Mouse (Mus musculus): Measurements from ENCODE around the gene Pdzrn3. TPM values are rescaled to one million over a fixed set of nuclear protein-coding genes. Genes with fewer than 3 reads are reported as not detected.

Gene Pdzrn3
- polyA plus RNA-seq, 1 experiment, result 13.8 TPM

- Histone ChIP-seq H3K27me3 (ENCODE audit: control insufficient read depth, insufficient read depth, insufficient read length) (no peaks in the 10 kb centered on the region), H3K79me2 (ENCODE audit: control insufficient read depth, insufficient read depth) (peaks cover 46% of the 10 kb centered on the region), H3K4me2 (ENCODE audit: low read depth) (peak overlapping the region; percentile 53), H3ac (ENCODE audit: control insufficient read depth, insufficient read length) (no peak overlapping the region), H3K36me3 (ENCODE audit: control insufficient read depth, insufficient read depth) (no peaks in the 10 kb centered on the region), H3K4me3 (no peak overlapping the region)
- TF ChIP-seq MAX (IDR thresholded peaks at IDR 0.05; ENCODE audit: low read depth) (no peak), USF1 (IDR thresholded peaks at IDR 0.05; ENCODE audit: low read depth) (no peak), TCF12 (IDR thresholded peaks at IDR 0.05; ENCODE audit: insufficient read depth, poor library complexity, severe bottlenecking) (no peak), POLR2AphosphoS2 (IDR thresholded peaks at IDR 0.05; ENCODE audit: insufficient read length, low read depth) (no peak), TCF3 (IDR thresholded peaks at IDR 0.05; ENCODE audit: insufficient read length, low read depth) (no peak), CEBPB (IDR thresholded peaks at IDR 0.05; ENCODE audit: insufficient read depth, poor library complexity, severe bottlenecking) (no peak), E2F4 (IDR thresholded peaks at IDR 0.05; ENCODE audit: insufficient read depth) (no peak), MYOD1 (IDR thresholded peaks at IDR 0.05; ENCODE audit: control insufficient read depth in 1 of 3, insufficient read length in 2 of 3, low read depth in 2 of 3) (no peak), POLR2A (IDR thresholded peaks at IDR 0.05; ENCODE audit: insufficient read length, low read depth) (no peak)
Observed at GRCm38 (mm10) chr6:101362268-101362667, 15.4 kb downstream of the Pdzrn3 start.

GRCm38 (mm10) chr6:101360211-101360737, 17.4 kb downstream of the Pdzrn3 start:
- Histone ChIP-seq H3K4me2 (ENCODE audit: low read depth) (peak overlapping the region; percentile 63), H3ac (ENCODE audit: control insufficient read depth, insufficient read length) (no peak overlapping the region), H3K36me3 (ENCODE audit: control insufficient read depth, insufficient read depth) (no peaks in the 10 kb centered on the region), H3K79me2 (ENCODE audit: control insufficient read depth, insufficient read depth) (peaks cover 51% of the 10 kb centered on the region), H3K27me3 (ENCODE audit: control insufficient read depth, insufficient read depth, insufficient read length) (no peaks in the 10 kb centered on the region), H3K4me3 (no peak overlapping the region)
- no peak for TF ChIP-seq POLR2AphosphoS2 (IDR thresholded peaks at IDR 0.05; ENCODE audit: insufficient read length, low read depth)
- no peak for TF ChIP-seq POLR2A (IDR thresholded peaks at IDR 0.05; ENCODE audit: insufficient read length, low read depth)
- no peak for TF ChIP-seq MYOG (IDR thresholded peaks at IDR 0.05; ENCODE audit: control insufficient read depth in 1 of 3, insufficient read depth in 1 of 3, insufficient read length in 2 of 3, low read depth in 2 of 3)
- TF ChIP-seq MYOD1 (IDR thresholded peaks at IDR 0.05; ENCODE audit: control insufficient read depth in 1 of 3, insufficient read length in 2 of 3, low read depth in 2 of 3), result no peak
- TF ChIP-seq USF1 (IDR thresholded peaks at IDR 0.05; ENCODE audit: low read depth), result no peak
- no peak for TF ChIP-seq E2F4 (IDR thresholded peaks at IDR 0.05; ENCODE audit: insufficient read depth)
- no peak for TF ChIP-seq REST (IDR thresholded peaks at IDR 0.05; ENCODE audit: insufficient read depth, insufficient read length)
- TF ChIP-seq TCF3 (IDR thresholded peaks at IDR 0.05; ENCODE audit: insufficient read length, low read depth), result no peak
- no peak for TF ChIP-seq CEBPB (IDR thresholded peaks at IDR 0.05; ENCODE audit: insufficient read depth, poor library complexity, severe bottlenecking)
- TF ChIP-seq SRF (IDR thresholded peaks at IDR 0.05; ENCODE audit: control insufficient read depth, insufficient read length, low read depth), result no peak

DNA sequence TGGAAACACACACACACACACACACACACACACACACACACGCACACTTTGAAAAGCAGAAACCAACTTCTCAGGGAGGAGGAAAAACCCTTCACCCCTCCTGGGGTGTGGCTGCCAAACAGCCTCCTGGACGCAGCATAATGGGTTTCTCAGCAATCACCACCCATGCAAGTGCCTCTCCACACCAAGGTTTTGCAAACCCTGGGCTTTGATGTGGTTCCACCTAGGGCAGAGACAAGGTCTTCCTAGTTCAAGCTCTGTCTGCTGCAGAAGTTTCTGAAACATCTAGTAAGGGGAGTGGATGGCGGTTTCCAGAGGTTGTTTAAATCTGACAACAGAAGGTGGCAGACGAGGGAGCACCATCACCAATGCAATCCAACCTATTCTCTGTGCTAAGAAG, 18.1 kb downstream of the Pdzrn3 start:
- H3ac ChIP-seq (ENCODE audit: control insufficient read depth, insufficient read length), result no peak overlapping the region
- no peaks in the 10 kb centered on the region for H3K36me3 ChIP-seq (ENCODE audit: control insufficient read depth, insufficient read depth)
- H3K4me3 ChIP-seq, result no peak overlapping the region
- H3K4me2 ChIP-seq (ENCODE audit: low read depth), result peak overlapping the region; percentile 63
- H3K27me3 ChIP-seq (ENCODE audit: control insufficient read depth, insufficient read depth, insufficient read length), result no peaks in the 10 kb centered on the region
- TF ChIP-seq POLR2A (IDR thresholded peaks at IDR 0.05; ENCODE audit: insufficient read length, low read depth) (no peak), MAX (IDR thresholded peaks at IDR 0.05; ENCODE audit: low read depth) (no peak), MYOD1 (IDR thresholded peaks at IDR 0.05; ENCODE audit: control insufficient read depth in 1 of 3, insufficient read length in 2 of 3, low read depth in 2 of 3) (no peak)
- peaks cover 51% of the 10 kb centered on the region for H3K79me2 ChIP-seq (ENCODE audit: control insufficient read depth, insufficient read depth)

DNA sequence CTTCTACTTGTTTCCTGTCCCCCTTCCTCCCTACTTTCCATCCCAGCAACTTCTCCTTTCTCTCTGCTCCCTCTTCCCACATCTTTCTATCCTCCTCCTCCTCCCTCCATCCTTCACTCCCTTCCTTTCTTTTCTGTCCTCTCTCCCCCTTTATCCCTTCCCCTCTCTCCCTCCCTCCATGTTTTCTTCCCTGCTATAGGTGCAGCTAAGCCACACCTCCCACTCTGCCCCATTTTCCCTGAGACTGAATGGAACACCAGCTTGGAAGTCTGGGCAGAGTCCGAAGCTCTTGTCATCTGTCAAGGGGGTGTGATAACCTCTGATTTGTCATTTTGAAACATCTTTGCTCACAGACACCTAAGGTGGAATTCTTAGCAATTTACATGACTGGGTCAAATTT, 22.8 kb downstream of the Pdzrn3 start:
- peaks cover 36% of the 10 kb centered on the region for H3K79me2 ChIP-seq (ENCODE audit: control insufficient read depth, insufficient read depth)
- H3K36me3 ChIP-seq (ENCODE audit: control insufficient read depth, insufficient read depth), result peaks cover 7% of the 10 kb centered on the region
- H3K27me3 ChIP-seq (ENCODE audit: control insufficient read depth, insufficient read depth, insufficient read length), result no peaks in the 10 kb centered on the region
- H3K4me2 ChIP-seq (ENCODE audit: low read depth), result peak overlapping the region; percentile 2
- H3ac ChIP-seq (ENCODE audit: control insufficient read depth, insufficient read length), result no peak overlapping the region
- H3K4me3 ChIP-seq, result no peak overlapping the region
- TF ChIP-seq MYOG (IDR thresholded peaks at IDR 0.05; ENCODE audit: control insufficient read depth in 1 of 3, insufficient read depth in 1 of 3, insufficient read length in 2 of 3, low read depth in 2 of 3) (no peak), E2F4 (IDR thresholded peaks at IDR 0.05; ENCODE audit: insufficient read depth) (no peak), POLR2AphosphoS2 (IDR thresholded peaks at IDR 0.05; ENCODE audit: insufficient read length, low read depth) (no peak), POLR2A (IDR thresholded peaks at IDR 0.05; ENCODE audit: insufficient read length, low read depth) (no peak), USF1 (IDR thresholded peaks at IDR 0.05; ENCODE audit: low read depth) (no peak), SRF (IDR thresholded peaks at IDR 0.05; ENCODE audit: control insufficient read depth, insufficient read length, low read depth) (no peak), TCF3 (IDR thresholded peaks at IDR 0.05; ENCODE audit: insufficient read length, low read depth) (no peak), MYOD1 (IDR thresholded peaks at IDR 0.05; ENCODE audit: control insufficient read depth in 1 of 3, insufficient read length in 2 of 3, low read depth in 2 of 3) (no peak), TCF12 (IDR thresholded peaks at IDR 0.05; ENCODE audit: insufficient read depth, poor library complexity, severe bottlenecking) (no peak), MAX (IDR thresholded peaks at IDR 0.05; ENCODE audit: low read depth) (no peak)

DNA sequence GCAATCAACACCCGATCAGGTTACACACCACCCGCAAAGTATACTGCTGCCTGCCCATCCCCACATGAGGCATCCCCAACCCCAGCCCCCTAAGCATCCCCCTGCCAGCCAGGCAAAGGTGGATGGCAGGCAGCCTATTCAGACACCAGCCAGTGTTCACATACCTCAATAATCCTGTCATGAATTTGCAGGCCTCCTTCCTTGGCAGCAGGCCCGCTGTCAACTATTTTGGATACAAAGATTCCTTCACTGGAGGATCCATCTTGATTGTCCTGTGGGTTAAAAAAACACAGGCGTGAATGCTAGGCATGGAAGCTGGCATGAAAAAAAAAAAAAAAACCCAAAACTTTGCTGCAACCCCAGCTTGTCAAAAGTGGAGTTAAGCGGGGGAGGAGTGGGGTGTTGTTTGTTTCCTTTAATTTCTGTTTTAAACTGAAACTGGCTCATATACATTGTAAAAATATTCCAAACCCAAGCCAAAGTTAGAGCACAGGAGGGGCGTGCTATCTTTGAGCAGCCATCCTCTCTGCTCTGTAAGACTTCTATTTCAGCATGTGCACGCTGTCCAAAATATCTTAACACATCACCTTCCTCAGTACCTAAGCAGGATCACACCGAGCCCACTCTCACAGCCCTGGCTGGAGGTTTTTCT, 23.3 kb downstream of the Pdzrn3 start:
- TF ChIP-seq SRF (IDR thresholded peaks at IDR 0.05; ENCODE audit: control insufficient read depth, insufficient read length, low read depth), result no peak
- peak in 1 of 3 experiments; percentile 5 for TF ChIP-seq MYOD1 (IDR thresholded peaks at IDR 0.05; ENCODE audit: control insufficient read depth in 1 of 3, insufficient read length in 2 of 3, low read depth in 2 of 3)
- H3K4me2 ChIP-seq (ENCODE audit: low read depth), result peak overlapping the region; percentile 2
- H3K36me3 ChIP-seq (ENCODE audit: control insufficient read depth, insufficient read depth), result peaks cover 7% of the 10 kb centered on the region
- no peak overlapping the region for H3ac ChIP-seq (ENCODE audit: control insufficient read depth, insufficient read length)
- H3K27me3 ChIP-seq (ENCODE audit: control insufficient read depth, insufficient read depth, insufficient read length), result no peaks in the 10 kb centered on the region
- no peak overlapping the region for H3K4me3 ChIP-seq
- peaks cover 36% of the 10 kb centered on the region for H3K79me2 ChIP-seq (ENCODE audit: control insufficient read depth, insufficient read depth)
